In genomic region chr1:59913869-59914225, GRCm38 (mm10) we compare ENCODE assay signal across 8 mouse cellular contexts. TPM values are rescaled to one million over a fixed set of nuclear protein-coding genes. Genes with fewer than 3 reads are reported as not detected.
DNase-seq lines count a peak whose midpoint lies in the region; ATAC-seq and TF ChIP-seq lines count a peak whose summit lies in the region.

No protein-coding gene starts in this region.

- H3K9me3 ChIP-seq in limb, embryonic 11.5 days (ENCODE audit: control insufficient read depth, low read length) = no peaks in the 10 kb centered on the region
- H3K9me3 ChIP-seq in midbrain, embryonic 16.5 days (replicated peaks; ENCODE audit: control insufficient read depth, low read length, poor library complexity, severe bottlenecking) = no peaks in the 10 kb centered on the region

- H3K27me3 ChIP-seq in limb, embryonic 11.5 days (ENCODE audit: control insufficient read depth, insufficient read depth, low read length) = no peaks in the 10 kb centered on the region
- no peaks in the 10 kb centered on the region for H3K27me3 ChIP-seq in midbrain, embryonic 16.5 days (ENCODE audit: control insufficient read depth, insufficient read depth, low read depth, low read length)

- no peak for TF ChIP-seq CTCF in lung, adult 2 months (IDR thresholded peaks at IDR 0.05; ENCODE audit: insufficient read depth, low read length)
- no peak for TF ChIP-seq CTCF in bone marrow macrophage, adult 2 months (IDR thresholded peaks at IDR 0.05; ENCODE audit: low read depth, low read length)

- peak overlapping the region; percentile 92 for H3K9ac ChIP-seq in limb, embryonic 11.5 days (ENCODE audit: low read length)
- H3K9ac ChIP-seq in midbrain, embryonic 16.5 days (ENCODE audit: low read depth, low read length) = peak overlapping the region; percentile 99

- 1% methylated on average over 12 of the region's 12 CpGs for WGBS in lung, adult 2 months
- 5% methylated on average over 12 of the region's 12 CpGs for WGBS in limb, embryonic 11.5 days
- 3% methylated on average over 12 of the region's 12 CpGs for WGBS in midbrain, embryonic 16.5 days

- TF ChIP-seq POLR2A in lung, adult 2 months (IDR thresholded peaks at IDR 0.05; ENCODE audit: borderline replicate concordance, extremely low read depth, low read depth, low read length) = 0 out of 2 replicates have a peak, but pooled peaks have one; percentile 2
- no peak for TF ChIP-seq POLR2A in bone marrow macrophage, adult 2 months (IDR thresholded peaks at IDR 0.05; ENCODE audit: borderline replicate concordance, low read depth, low read length)

- no peak for ATAC-seq in limb, embryonic 11.5 days (ENCODE audit: insufficient number of reproducible peaks, low FRiP score, low TSS enrichment, low read depth)
- no peak for ATAC-seq in midbrain, embryonic 16.5 days
- ATAC-seq in erythroid progenitor cell, adult 5-6 weeks (replicated peaks; ENCODE audit: low FRiP score, poor library complexity, severe bottlenecking) = no peak

- H3K4me1 ChIP-seq in lung, adult 2 months (ENCODE audit: control insufficient read depth, insufficient read depth, low read length) = peaks cover 20% of the 10 kb centered on the region
- peaks cover 23% of the 10 kb centered on the region for H3K4me1 ChIP-seq in bone marrow macrophage, adult 2 months (ENCODE audit: control insufficient read depth, insufficient read depth, low read length)
- H3K4me1 ChIP-seq in limb, embryonic 11.5 days (ENCODE audit: control insufficient read depth, insufficient read depth, low read length) = peaks cover 7% of the 10 kb centered on the region; the same call in 1 of the 2 replicates
- H3K4me1 ChIP-seq in midbrain, embryonic 16.5 days (ENCODE audit: control insufficient read depth, insufficient read depth, low read length) = peaks cover 22% of the 10 kb centered on the region

- H3K4me3 ChIP-seq in lung, adult 2 months (replicated peaks; ENCODE audit: extremely low read depth, low read depth, low read length) = peak overlapping the region; percentile 83
- H3K4me3 ChIP-seq in bone marrow macrophage, adult 2 months (ENCODE audit: insufficient read depth, low read length) = peak overlapping the region; percentile 95
- peak overlapping the region; percentile 96 for H3K4me3 ChIP-seq in limb, embryonic 11.5 days (ENCODE audit: low read depth, low read length)
- peak overlapping the region; percentile 99 for H3K4me3 ChIP-seq in midbrain, embryonic 16.5 days (ENCODE audit: low read depth, low read length)

- peak overlapping the region; percentile 84 for H3K27ac ChIP-seq in bone marrow macrophage, adult 2 months (ENCODE audit: insufficient read depth, low read depth, low read length)
- no peak overlapping the region; the same call in 1 of the 2 replicates for H3K27ac ChIP-seq in limb, embryonic 11.5 days (replicated peaks; ENCODE audit: low read depth, low read length)
- peak overlapping the region; percentile 97 for H3K27ac ChIP-seq in midbrain, embryonic 16.5 days (ENCODE audit: low read length)

- no peak for DNase-seq in lung, adult 2 months
- DNase-seq in lung, adult 18-20 months = no peak
- DNase-seq in heart, adult 8-10 months (ENCODE audit: low spot score) = peak; percentile 53
- peak; percentile 69 for DNase-seq in limb, embryonic 11.5 days (ENCODE audit: low spot score)
- DNase-seq in cerebellum, adult 18-20 months = no peak

- H3K4me2 ChIP-seq in limb, embryonic 11.5 days (ENCODE audit: low read depth, severe bottlenecking) = peak overlapping the region; percentile 67
- peak overlapping the region; percentile 81 for H3K4me2 ChIP-seq in midbrain, embryonic 16.5 days (ENCODE audit: low read length)

- H3K36me3 ChIP-seq in limb, embryonic 11.5 days (ENCODE audit: control insufficient read depth, insufficient read depth, low read length) = no peaks in the 10 kb centered on the region
- no peaks in the 10 kb centered on the region for H3K36me3 ChIP-seq in midbrain, embryonic 16.5 days (ENCODE audit: control insufficient read depth, insufficient read depth, low read length)

RNA-seq across cellular contexts. Expression of gene Fam117b, which starts 1.0 kb away (rescaled TPM):
- 18.8 and 28.6 TPM in 2 replicates for polyA plus RNA-seq in lung, adult 2 months (2012; rRNA removed)
- polyA plus RNA-seq in bone marrow macrophage, adult 2 months (2012; ENCODE audit: insufficient read depth, insufficient read length, missing spikeins) = 29.2 and 31.6 TPM in 2 replicates
- total RNA-seq in heart, adult 8-10 months (2022) = 10 to 100 TPM; 12.8 to 16.0 (median 15.8) TPM
- 14.7 and 16.0 TPM in 2 replicates for polyA plus RNA-seq in limb, embryonic 11.5 days (2014; fragmentation: Nextera tagmentation; extraction: Ambion mirVana)
- 45.2 and 45.3 TPM in 2 replicates for polyA plus RNA-seq in midbrain, embryonic 16.5 days (2015; fragmentation: Nextera tagmentation; extraction: Ambion mirVana)
- 5.9 and 6.8 TPM in 2 replicates for total RNA-seq in erythroid progenitor cell, adult 5-6 weeks (2015; ENCODE audit: low replicate concordance)
- total RNA-seq in erythroid progenitor cell, adult 5-6 weeks (2017; ENCODE audit: low replicate concordance) = 3.4 and 5.9 TPM in 2 replicates

Comparison
In these comparisons a context has a peak if more than half of its experiments do, and no peak if none do; other contexts are left out.
1. DNase-seq: peak in heart, adult 8-10 months (single experiment) and limb, embryonic 11.5 days (single experiment); none in lung, adult 2 months (single experiment), lung, adult 18-20 months (0 of 2) and cerebellum, adult 18-20 months (0 of 2).
2. Peak in every context shown above with its lines, with median percentiles within 50 percentile points of each other: H3K4me3 ChIP-seq.